Mouse (Mus musculus): ENCODE data around the gene Rpl27a.

The Rpl27a gene

GRCm38 (mm10) chr7:109518838-109519696, at the start of gene Rpl27a:
TSS of gene Rpl27a (plus strand) at chr7:109519147.
- DNase-seq = peak; percentile 98

DNA sequence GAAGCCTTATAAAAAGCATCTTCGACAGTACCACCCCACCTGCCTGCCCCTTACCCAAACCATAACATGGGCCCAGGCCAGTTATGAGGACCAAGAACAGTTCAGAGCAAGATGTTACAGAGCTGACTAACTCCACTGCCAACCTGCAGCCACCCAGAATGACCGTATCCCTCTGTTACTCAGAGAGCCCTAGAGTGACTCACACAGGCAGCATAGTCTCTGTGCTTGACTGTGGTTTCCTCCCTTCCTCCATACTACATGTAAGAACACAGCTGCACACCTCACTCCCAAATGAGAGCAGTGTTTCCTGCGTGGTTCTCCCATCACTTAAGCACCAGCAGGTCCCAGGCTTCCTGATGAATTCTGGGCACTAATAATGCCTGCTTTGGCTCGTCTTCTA, 48.2 kb upstream of the Rpl27a start:
- no peak for DNase-seq

DNA sequence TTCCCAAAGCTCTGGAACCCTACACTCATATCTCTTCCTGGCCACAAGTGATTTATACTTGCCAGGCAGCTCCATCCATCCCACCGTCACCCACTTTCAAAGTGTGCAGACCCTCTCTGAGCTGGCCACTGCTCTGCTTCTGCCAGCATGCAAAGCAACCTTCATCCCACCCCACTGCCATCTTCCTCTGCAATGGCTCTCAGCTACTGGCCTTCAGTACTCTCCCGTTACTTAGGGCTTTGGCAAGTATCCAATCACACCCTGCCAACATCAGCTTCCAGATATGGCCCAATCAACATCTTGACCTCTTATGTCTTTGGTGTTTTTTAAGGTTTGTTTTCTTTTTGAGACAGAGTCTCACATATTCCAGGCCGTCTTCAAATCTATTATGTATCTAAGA, 41.0 kb upstream of the Rpl27a start:
- no peak for DNase-seq

DNA sequence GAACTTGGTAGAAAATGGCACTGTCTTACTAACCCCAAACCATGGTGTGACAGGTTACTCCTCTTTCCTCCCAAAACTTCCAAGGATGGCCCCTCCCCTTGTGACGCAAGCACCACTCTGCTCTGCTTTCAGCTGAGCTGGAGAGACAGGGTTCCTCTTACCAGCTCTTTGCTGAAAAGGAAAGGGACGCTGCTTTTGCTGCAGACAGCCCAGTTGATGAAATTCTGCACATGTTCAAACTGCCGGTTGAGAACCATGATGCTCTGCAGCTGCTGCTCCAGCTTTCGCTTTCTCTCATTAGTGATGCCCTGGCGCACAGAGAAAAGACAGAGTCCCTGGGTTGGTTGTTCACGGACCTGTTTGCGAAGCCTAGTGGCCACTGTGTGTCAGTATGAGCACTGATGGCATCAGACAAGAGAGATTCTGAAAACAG, 38.2 kb upstream of the Rpl27a start:
- DNase-seq = no peak

DNA sequence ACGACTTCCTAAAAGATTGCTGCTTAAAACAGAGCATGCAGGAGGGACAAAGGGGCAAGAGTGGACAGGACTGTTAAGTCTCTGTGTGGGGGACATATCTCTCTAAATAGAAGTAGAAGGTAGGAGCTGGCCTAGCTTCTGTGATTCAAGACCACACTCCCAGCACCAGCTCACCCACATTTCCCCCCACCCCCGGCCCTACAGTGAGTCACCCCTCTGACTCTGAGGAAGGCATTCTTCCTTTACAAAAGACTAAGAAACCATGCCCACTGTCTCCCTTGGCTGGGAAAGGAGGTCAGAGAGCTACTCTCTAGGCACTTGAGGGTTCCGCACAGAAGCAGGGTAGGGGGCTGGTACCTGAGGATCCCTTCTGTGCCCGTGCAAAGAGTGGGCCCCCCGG, 34.7 kb upstream of the Rpl27a start:
- no peak for DNase-seq

DNA sequence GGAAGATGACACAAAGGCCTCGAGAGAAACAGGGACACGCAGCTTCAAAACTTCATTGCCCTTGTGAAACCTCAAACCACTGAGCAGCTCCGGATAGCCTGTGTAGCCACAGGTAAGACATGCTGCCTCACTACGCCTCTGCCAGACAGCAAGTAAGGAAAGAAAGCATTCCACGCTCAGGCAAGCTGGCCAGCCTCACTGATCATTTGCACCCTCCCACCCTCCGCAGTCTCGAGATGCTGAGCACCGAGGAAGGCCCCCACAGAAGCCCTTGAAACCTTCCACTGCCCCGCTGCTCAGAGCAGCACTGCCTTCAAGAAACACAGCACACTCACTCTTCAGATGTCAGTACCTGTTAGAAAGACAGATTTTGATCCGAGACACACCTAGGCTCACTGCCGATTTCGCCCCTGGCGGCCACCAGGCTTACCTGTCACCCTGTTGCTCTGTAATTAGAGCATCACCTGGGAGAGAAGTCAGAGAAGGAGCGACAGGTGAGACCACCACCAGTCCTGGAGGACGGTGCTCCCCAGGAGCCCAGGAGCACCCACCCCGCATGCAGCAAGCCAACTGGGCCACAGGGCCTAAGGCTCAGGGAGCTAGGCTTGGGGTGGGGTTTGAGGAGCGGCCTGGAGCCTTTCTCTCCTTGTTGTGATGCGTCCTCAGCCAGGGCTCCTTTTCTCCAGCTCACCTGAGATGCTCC, 26.2 kb upstream of the Rpl27a start:
- DNase-seq = no peak

GRCm38 (mm10) chr7:109493319-109494316, 25.3 kb upstream of the Rpl27a start:
- peak; percentile 42 for DNase-seq

- no peak for DNase-seq
These were observed 21.4 kb upstream of the Rpl27a start for GRCm38 (mm10) chr7:109497507-109497906.

- no peak for DNase-seq
These were observed 11.8 kb upstream of the Rpl27a start for GRCm38 (mm10) chr7:109507119-109507518.

- no peak for DNase-seq
These were observed 11.4 kb upstream of the Rpl27a start for GRCm38 (mm10) chr7:109507572-109507971.

DNA sequence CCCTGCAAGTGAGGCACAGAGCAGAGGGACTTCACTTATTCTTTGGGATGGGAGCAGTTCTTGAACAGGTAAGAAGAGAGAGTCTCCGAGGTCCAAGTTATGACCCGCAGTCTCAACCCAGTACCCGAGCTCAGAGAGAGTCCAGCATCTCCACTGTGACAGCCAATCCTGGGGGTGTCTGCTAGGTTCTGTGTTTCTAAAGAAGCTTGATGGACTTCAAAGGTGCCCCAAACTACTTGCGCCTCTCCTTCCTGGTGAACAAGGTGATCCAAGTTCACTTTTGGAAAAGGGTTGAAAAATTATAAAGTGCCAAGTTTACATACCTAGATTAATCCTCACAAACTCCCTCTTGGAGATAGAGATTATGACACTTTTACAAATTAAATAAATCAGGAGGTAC, 10.9 kb upstream of the Rpl27a start, which contains the start of gene Trim66:
TSS of gene Trim66 (minus strand) at position 101 of the 400 bp plus-strand sequence.
- DNase-seq = no peak

DNA sequence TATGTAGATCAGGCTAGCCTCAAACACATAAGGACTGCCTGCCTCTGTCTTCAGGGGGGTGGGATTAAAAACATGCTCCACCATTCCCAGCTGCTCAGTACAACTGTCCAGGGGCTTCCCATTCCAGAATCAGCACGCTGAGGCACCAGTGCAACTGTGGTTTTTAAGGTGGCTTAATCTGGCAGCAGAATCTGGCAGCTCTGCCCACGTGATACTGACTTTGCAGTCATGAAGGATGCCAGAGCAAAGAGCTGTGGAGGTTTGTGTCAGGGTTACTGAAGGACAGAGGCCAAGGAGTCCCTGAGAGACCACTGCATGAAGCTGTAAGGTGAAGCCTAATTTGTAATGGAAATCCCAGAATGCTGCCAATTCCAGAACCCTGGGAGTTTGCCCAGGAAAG, 8.1 kb upstream of the Rpl27a start:
- DNase-seq = no peak

DNA sequence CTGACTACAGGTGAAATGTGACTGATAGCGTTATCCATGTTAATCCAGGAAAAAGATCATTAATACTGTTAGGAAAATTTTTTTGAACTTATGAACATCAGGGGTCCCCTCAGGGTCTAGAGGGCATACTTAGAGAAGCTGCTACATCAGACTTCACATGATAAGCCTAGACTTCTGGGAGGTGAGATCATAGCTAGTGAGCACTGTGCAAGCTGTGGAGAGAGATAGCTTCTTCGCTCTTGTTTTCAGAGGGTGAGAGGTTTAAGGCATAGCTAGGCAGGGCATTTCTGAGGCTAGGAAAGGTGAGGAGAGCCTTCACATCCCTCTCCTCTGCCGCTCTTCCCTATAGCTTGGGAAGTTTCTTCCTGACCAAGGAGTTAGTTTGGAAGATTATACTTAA, 7.1 kb upstream of the Rpl27a start:
- DNase-seq = no peak

DNA sequence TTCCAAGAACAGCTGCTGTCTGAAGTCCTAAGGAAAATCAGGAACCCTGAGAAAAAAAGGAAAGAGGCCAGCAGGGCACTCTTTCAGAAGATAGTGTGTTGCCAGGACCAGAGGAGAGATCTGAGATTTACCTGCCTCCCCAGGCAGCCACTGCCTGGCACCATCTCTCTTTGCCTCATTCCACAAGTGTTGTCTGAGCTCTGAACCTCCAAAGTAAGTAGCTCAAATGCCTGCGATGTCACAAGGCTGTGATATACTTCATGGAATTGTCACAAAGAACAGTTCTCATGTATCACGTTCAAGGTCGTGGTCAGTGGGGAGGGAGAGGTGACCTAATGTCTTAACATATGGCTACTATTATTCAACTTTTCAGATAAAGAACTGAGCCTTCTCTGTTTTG, 2.4 kb upstream of the Rpl27a start:
- no peak for DNase-seq

DNA sequence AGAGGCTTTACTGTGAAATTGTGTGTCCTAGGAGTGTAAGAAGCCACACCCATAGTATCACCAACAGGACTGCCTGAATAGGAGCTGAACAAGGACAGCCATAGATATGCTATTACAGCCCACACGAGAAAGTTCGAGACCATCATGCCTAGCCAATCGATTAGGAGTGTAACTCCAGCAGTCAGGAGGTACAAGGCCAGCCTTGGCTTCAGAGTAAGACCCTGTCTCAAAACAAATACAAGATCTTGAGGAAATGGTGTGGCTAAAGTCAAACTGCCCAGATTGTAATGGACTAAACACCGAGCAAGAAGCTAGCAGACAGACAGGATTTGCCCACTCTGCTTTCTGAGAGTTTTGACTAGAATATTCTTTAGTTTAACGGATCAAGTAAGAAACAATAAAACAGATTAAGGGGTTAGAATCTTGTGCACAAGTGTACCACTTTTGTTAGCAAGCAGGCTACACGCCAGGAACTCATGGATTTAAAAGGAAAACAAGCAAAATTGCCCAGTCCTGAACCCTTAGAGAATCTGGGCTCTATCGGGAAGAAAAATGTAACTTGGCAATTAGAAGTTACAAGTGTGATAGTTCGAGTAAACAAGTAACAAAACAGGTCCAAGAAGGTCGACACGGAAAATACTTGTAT, 788 bp upstream of the Rpl27a start:
- no peak for DNase-seq

DNA sequence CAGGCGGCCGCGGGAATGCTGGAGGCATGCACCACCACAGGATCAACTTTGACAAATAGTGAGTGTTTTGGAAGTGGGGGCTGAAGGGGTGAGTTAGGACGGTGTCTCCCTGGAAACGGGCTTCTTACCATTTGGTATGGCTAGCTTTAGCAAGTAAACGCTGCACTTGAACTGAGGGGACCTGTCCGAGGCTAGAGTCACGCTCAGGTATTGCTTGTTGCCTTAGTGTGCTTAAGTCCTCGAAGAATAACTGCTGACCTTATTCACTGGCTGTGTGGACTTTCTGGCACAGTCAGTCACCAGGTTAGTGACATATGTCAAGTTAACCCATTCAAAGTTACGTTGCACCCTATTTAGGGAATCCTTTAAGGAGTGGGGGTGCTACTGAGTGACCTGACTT, 989 bp downstream of the Rpl27a start:
- DNase-seq = no peak

DNA sequence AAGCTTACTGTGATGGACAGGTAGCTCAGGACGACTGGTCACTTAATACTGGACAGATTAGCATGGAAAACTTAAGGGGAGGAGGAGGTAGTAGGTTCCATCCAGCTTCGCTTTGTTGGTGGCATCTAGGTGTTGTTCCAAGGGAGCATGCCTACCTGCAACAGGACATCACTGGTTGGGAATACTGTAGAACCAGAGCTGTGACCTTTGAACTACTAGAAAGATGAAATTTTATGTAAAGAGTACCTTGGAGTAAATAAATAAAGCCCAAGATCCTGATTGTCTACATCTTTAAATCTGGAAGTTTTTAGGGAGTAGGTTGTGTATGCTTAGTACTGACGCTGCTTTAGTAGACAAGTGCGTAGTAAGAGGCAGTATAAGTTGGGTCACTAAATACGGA, 3.1 kb downstream of the Rpl27a start:
- DNase-seq = no peak

DNA sequence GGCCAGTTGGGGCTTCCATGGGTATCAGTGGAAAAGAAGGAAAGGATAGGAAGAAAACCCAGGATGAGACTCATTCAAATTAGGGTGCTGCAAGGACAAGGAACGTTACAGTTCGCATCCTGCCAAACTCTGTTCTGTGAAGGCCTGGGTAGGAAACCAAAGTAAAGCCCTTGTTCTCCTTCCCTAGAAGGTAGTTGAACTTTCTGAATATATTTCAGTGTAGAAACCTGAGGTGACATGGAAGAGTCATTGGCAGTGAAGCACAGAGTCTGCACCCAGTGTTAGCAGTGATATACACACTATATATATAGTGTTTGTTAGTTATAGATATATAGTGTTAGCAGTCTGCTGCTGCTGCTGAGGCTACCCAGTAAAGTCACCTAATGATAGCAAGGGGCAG, 4.4 kb downstream of the Rpl27a start:
- DNase-seq = no peak

DNA sequence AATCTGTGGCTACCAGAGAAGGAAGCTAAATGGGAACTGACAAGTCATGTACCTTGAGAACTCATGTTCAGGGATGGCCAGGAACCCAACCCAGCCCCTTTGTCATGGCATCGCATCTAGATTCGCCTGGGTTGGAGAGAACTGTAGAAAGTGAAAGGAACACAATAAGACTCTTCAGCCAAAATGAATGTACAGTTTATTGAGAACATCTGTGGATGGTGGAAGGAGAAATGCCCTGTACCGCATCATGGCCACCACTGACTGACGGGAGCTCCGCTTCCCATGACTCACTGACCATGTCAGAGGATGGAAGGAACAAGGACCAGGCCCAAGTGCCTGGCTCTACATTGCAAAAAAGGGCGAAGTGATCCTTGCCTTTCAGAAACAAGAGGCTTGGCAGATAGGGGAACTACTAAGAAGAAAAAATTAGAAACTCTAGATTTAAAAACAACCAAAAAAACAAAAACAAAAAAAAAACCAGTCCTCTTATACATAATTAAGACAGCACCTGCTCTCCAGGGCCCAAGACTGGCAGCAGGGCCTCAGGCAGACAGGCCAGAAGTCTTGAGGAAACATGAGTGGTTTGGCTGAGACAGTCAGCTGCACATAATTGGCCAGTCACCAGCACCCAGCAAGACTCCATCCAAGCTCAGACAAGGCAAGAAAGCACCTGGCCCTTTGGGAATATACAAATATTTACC, 4.9 kb downstream of the Rpl27a start:
- DNase-seq = no peak

- DNase-seq = no peak
These were observed 5.4 kb downstream of the Rpl27a start for GRCm38 (mm10) chr7:109524442-109524744.

GRCm38 (mm10) chr7:109524763-109525162, 5.8 kb downstream of the Rpl27a start:
- DNase-seq = no peak
